In genomic region chr1:74759773-74760172, GRCm38 (mm10) we compare ENCODE assay signal across 9 mouse cellular contexts. TPM values are rescaled to one million over a fixed set of nuclear protein-coding genes. Genes with fewer than 3 reads are reported as not detected.
DNase-seq lines count a peak whose midpoint lies in the region; ATAC-seq and TF ChIP-seq lines count a peak whose summit lies in the region.
"Had no signal": no experiment of that assay in that cellular context is flagged by ENCODE, and none has a peak within 500 bp of the region (broad histone marks: within the 10 kb centered on the region; RNA-seq: fewer than 3 reads in every experiment).

No protein-coding gene starts in this region.

- H3K27ac ChIP-seq in hindbrain, embryonic 11.5 days (ENCODE audit: low read depth, low read length) = no peak overlapping the region
- H3K27ac ChIP-seq in hindbrain, embryonic 13.5 days = no peak overlapping the region
- no peak overlapping the region for H3K27ac ChIP-seq in CH12.LX (ENCODE audit: insufficient read depth, low read depth)
- H3K27ac ChIP-seq: lung, embryonic 15.5 days had no signal

- in situ Hi-C loops in CH12.LX (cut with MboI; ENCODE audit: low pct_ligation_motif_present, low pct_unique_long_range_greater_than_20kb, low sequenced_read_pairs) = loop anchor here (10.0 kb wide), 1 partner anchor 115 kb away; no protein-coding TSS in a partner anchor

- ATAC-seq in hindbrain, embryonic 11.5 days (ENCODE audit: low FRiP score) = no peak
- no peak for ATAC-seq in hindbrain, embryonic 13.5 days (ENCODE audit: low FRiP score)

- no peaks in the 10 kb centered on the region for H3K36me3 ChIP-seq in hindbrain, embryonic 11.5 days (ENCODE audit: control insufficient read depth, insufficient read depth, low read length)
- H3K36me3 ChIP-seq in hindbrain, embryonic 13.5 days = no peaks in the 10 kb centered on the region
- H3K36me3 ChIP-seq in CH12.LX (replicated peaks in 1 of 2; ENCODE audit: control insufficient read depth in 1 of 2, insufficient read depth in 1 of 2, low read length in 1 of 2) = no peaks in the 10 kb centered on the region
- H3K36me3 ChIP-seq: lung, embryonic 15.5 days had no signal

- TF ChIP-seq RAD21 in CH12.LX (IDR thresholded peaks at IDR 0.05; ENCODE audit: low read depth, low read length) = peak; percentile 95

- H3K4me3 ChIP-seq in hindbrain, embryonic 11.5 days (ENCODE audit: low read depth, low read length) = no peak overlapping the region
- no peak overlapping the region for H3K4me3 ChIP-seq in hindbrain, embryonic 13.5 days
- no peak overlapping the region for H3K4me3 ChIP-seq in CH12.LX (replicated peaks in 1 of 3; ENCODE audit: low read depth in 2 of 3, low read length in 2 of 3, poor library complexity in 1 of 3)
- no peak overlapping the region for H3K4me3 ChIP-seq in lung, adult 2 months (replicated peaks; ENCODE audit: extremely low read depth, low read depth, low read length)
- H3K4me3 ChIP-seq: lung, embryonic 15.5 days had no signal

- WGBS in hindbrain, embryonic 11.5 days = 38% methylated on average over 4 of the region's 4 CpGs
- WGBS in hindbrain, embryonic 13.5 days = 32% methylated on average over 4 of the region's 4 CpGs
- 22% methylated on average over 4 of the region's 4 CpGs for WGBS in lung, adult 2 months

- peak; percentile 60 for DNase-seq in hindbrain, embryonic 11.5 days (ENCODE audit: low spot score)
- DNase-seq in CH12.LX (ENCODE audit: extremely low read depth) (peak; percentile 51), R1 (ENCODE audit: low read depth, low spot score) (peak; percentile 72)
- DNase-seq in heart, postnatal 10 days = peak; percentile 72 to 75
- DNase-seq in lung, adult 2 months = no peak
- DNase-seq in T-cell, adult 2 months (ENCODE audit: low spot score) = no peak
- DNase-seq in urinary bladder, adult 18-20 months (ENCODE audit: low spot score in 2 of 2) = no peak

- no peak for TF ChIP-seq POLR2A in CH12.LX (IDR thresholded peaks at IDR 0.05; ENCODE audit: low read depth, low read length)
- TF ChIP-seq POLR2A in lung, adult 2 months (IDR thresholded peaks at IDR 0.05; ENCODE audit: borderline replicate concordance, extremely low read depth, low read depth, low read length) = no peak

- no peak overlapping the region for H3K4me2 ChIP-seq in hindbrain, embryonic 11.5 days (replicated peaks; ENCODE audit: low read depth, low read length)
- H3K4me2 ChIP-seq in hindbrain, embryonic 13.5 days = no peak overlapping the region
- no peak overlapping the region for H3K4me2 ChIP-seq in CH12.LX (ENCODE audit: insufficient read depth, low read depth, poor library complexity, severe bottlenecking)
- H3K4me2 ChIP-seq: lung, embryonic 15.5 days had no signal

- TF ChIP-seq CTCF in CH12.LX (conservative IDR thresholded peaks at IDR 0.05 in 1 of 2, IDR thresholded peaks at IDR 0.05 in 1 of 2; ENCODE audit: low read depth in 2 of 2, low read length in 2 of 2) = peak in 1 of 2 experiments; percentile 91; a peak in 3 of 4 replicates
- TF ChIP-seq CTCF in lung, adult 2 months (IDR thresholded peaks at IDR 0.05; ENCODE audit: insufficient read depth, low read length) = 0 out of 2 replicates have a peak, but pooled peaks have one; percentile 39

- intact Hi-C loops in heart, postnatal 10 days (cut with DNase I) = loop anchor here (1.0 to 5.0 kb wide), 2 partner anchors 115 to 297 kb away; no protein-coding TSS in a partner anchor

- H3K9me3 ChIP-seq in hindbrain, embryonic 11.5 days (ENCODE audit: control insufficient read depth, low read length) = no peaks in the 10 kb centered on the region
- H3K9me3 ChIP-seq in hindbrain, embryonic 13.5 days = no peaks in the 10 kb centered on the region
- no peaks in the 10 kb centered on the region for H3K9me3 ChIP-seq in CH12.LX (replicated peaks; ENCODE audit: low read length)
- H3K9me3 ChIP-seq: lung, embryonic 15.5 days had no signal

- H3K27me3 ChIP-seq in hindbrain, embryonic 11.5 days (ENCODE audit: control insufficient read depth, insufficient read depth, low read length) = 0 out of 2 replicates have a peak, but pooled peaks cover 2% of the 10 kb centered on the region
- peaks cover 45% of the 10 kb centered on the region for H3K27me3 ChIP-seq in hindbrain, embryonic 13.5 days
- H3K27me3 ChIP-seq in CH12.LX (replicated peaks) = no peaks in the 10 kb centered on the region

- dilution Hi-C loops in CH12.LX (cut with MboI; ENCODE audit: extremely low pct_ligation_motif_present, extremely low pct_unique_long_range_greater_than_20kb, low sequenced_read_pairs) = no loop called here

- TF ChIP-seq EP300 in CH12.LX (IDR thresholded peaks at IDR 0.05; ENCODE audit: low read length) = no peak

- no peaks in the 10 kb centered on the region for H3K79me2 ChIP-seq in CH12.LX (replicated peaks; ENCODE audit: control insufficient read depth, extremely low read depth, insufficient read depth, poor library complexity, severe bottlenecking)

- H3K4me1 ChIP-seq in hindbrain, embryonic 11.5 days (replicated peaks; ENCODE audit: control insufficient read depth, insufficient read depth, low read length) = no peaks in the 10 kb centered on the region
- H3K4me1 ChIP-seq in hindbrain, embryonic 13.5 days (replicated peaks) = 0 out of 2 replicates have a peak, but pooled peaks cover 3% of the 10 kb centered on the region
- peaks cover 0 to 12% of the 10 kb centered on the region in 2 experiments; a peak in 2 of 4 replicates for H3K4me1 ChIP-seq in CH12.LX (ENCODE audit: control insufficient read depth in 1 of 2, insufficient read depth in 2 of 2)
- H3K4me1 ChIP-seq in lung, adult 2 months (ENCODE audit: control insufficient read depth, insufficient read depth, low read length) = no peaks in the 10 kb centered on the region
- H3K4me1 ChIP-seq: lung, embryonic 15.5 days had no signal

- no peak overlapping the region for H3K9ac ChIP-seq in hindbrain, embryonic 11.5 days (ENCODE audit: low read depth, low read length)
- no peak overlapping the region for H3K9ac ChIP-seq in hindbrain, embryonic 13.5 days
- no peak overlapping the region for H3K9ac ChIP-seq in CH12.LX (ENCODE audit: insufficient read depth, low read depth)
- H3K9ac ChIP-seq: lung, embryonic 15.5 days had no signal

TF ChIP-seq in CH12.LX, 34 proteins besides CTCF, POLR2A, EP300 and RAD21:
- TF ChIP-seq ELF1 (IDR thresholded peaks at IDR 0.05; ENCODE audit: low read depth, low read length) (no peak), NRF1 (IDR thresholded peaks at IDR 0.05; ENCODE audit: low read depth, low read length) (no peak), SMC3 (IDR thresholded peaks at IDR 0.05; ENCODE audit: low read depth, low read length) (peak; percentile 91), USF2 (conservative IDR thresholded peaks at IDR 0.05; ENCODE audit: low read depth, low read length) (no peak), IRF4 (IDR thresholded peaks at IDR 0.05; ENCODE audit: low read depth, low read length) (0 out of 2 replicates have a peak, but pooled peaks have one; percentile 23), ZC3H11A (IDR thresholded peaks at IDR 0.05; ENCODE audit: low read depth, low read length) (peak; percentile 44; the same call in 1 of the 2 replicates)

RNA-seq across cellular contexts. Expression of gene Prkag3, which starts 10.8 kb away (rescaled TPM):
- polyA plus RNA-seq in hindbrain, embryonic 11.5 days (2014; fragmentation: Nextera tagmentation; extraction: Ambion mirVana) = 0.22 TPM in 1 of 2 replicates, not detected in the other
- 0.16 and 0.21 TPM in 2 replicates for polyA plus RNA-seq in hindbrain, embryonic 13.5 days (2015; fragmentation: Nextera tagmentation; extraction: Ambion mirVana)
- total RNA-seq in CH12.LX (2012; rRNA removed) (0.08 and 0.13 TPM in 2 replicates), CH12.LX (2014; rRNA removed) (0.09 TPM in 1 of 2 replicates, not detected in the other)
- polyA plus RNA-seq in CH12.LX (2012; ENCODE audit: insufficient read length, low read depth) = 0.12 TPM in 1 of 2 replicates, not detected in the other
- 1 to 10 TPM; 1.7 to 2.1 TPM for total RNA-seq in heart, postnatal 10 days (2021)
- polyA plus RNA-seq in lung, adult 2 months (2012; rRNA removed) = 5.9 and 11.4 TPM in 2 replicates

RNA-seq across cellular contexts. Expression of gene Wnt6, which starts 11.9 kb away (rescaled TPM):
- 6.7 and 10.0 TPM in 2 replicates for polyA plus RNA-seq in hindbrain, embryonic 11.5 days (2014; fragmentation: Nextera tagmentation; extraction: Ambion mirVana)
- polyA plus RNA-seq in hindbrain, embryonic 13.5 days (2015; fragmentation: Nextera tagmentation; extraction: Ambion mirVana) = 3.6 and 4.5 TPM in 2 replicates
- total RNA-seq in CH12.LX (2012; rRNA removed) (3.4 and 3.5 TPM in 2 replicates), CH12.LX (2014; rRNA removed) (0.67 and 0.89 TPM in 2 replicates)
- polyA plus RNA-seq in CH12.LX (2012; ENCODE audit: insufficient read length, low read depth) = 1.6 and 1.7 TPM in 2 replicates
- under 1 TPM; 0.17 to 0.60 TPM for total RNA-seq in heart, postnatal 10 days (2021)
- 0.55 and 0.65 TPM in 2 replicates for polyA plus RNA-seq in lung, adult 2 months (2012; rRNA removed)

RNA-seq across cellular contexts. Expression of gene Wnt10a, which starts 31.5 kb away (rescaled TPM):
- 1.6 and 2.0 TPM in 2 replicates for polyA plus RNA-seq in hindbrain, embryonic 11.5 days (2014; fragmentation: Nextera tagmentation; extraction: Ambion mirVana)
- polyA plus RNA-seq in hindbrain, embryonic 13.5 days (2015; fragmentation: Nextera tagmentation; extraction: Ambion mirVana) = 0.19 and 0.45 TPM in 2 replicates
- total RNA-seq in CH12.LX (2012; rRNA removed) = 126 and 184 TPM in 2 replicates
- total RNA-seq in CH12.LX (2014; rRNA removed) = 142 and 155 TPM in 2 replicates
- 170 and 187 TPM in 2 replicates for polyA plus RNA-seq in CH12.LX (2012; ENCODE audit: insufficient read length, low read depth)
- not detected for total RNA-seq in heart, postnatal 10 days (2021)
- polyA plus RNA-seq in lung, adult 2 months (2012; rRNA removed) = 0.08 and 2.6 TPM in 2 replicates

RNA-seq across cellular contexts. Expression of gene Cyp27a1, which starts 46.4 kb away (rescaled TPM):
- 6.4 TPM in 2 replicates for polyA plus RNA-seq in hindbrain, embryonic 11.5 days (2014; fragmentation: Nextera tagmentation; extraction: Ambion mirVana)
- polyA plus RNA-seq in hindbrain, embryonic 13.5 days (2015; fragmentation: Nextera tagmentation; extraction: Ambion mirVana) = 2.1 TPM in 2 replicates
- total RNA-seq in CH12.LX (2012; rRNA removed) = not detected in 2 replicates
- total RNA-seq in CH12.LX (2014; rRNA removed) = not detected in 2 replicates
- polyA plus RNA-seq in CH12.LX (2012; ENCODE audit: insufficient read length, low read depth) = not detected in 2 replicates
- total RNA-seq in heart, postnatal 10 days (2021) = 10 to 100 TPM; 10.7 to 11.0 TPM
- 16.9 and 25.4 TPM in 2 replicates for polyA plus RNA-seq in lung, adult 2 months (2012; rRNA removed)

Comparison
In these comparisons a context has a peak if more than half of its experiments do, and no peak if none do; other contexts are left out.
1. DNase-seq: peak in hindbrain, embryonic 11.5 days (single experiment), CH12.LX (single experiment), R1 (single experiment) and heart, postnatal 10 days (2 of 2); none in lung, adult 2 months (single experiment), T-cell, adult 2 months (single experiment) and urinary bladder, adult 18-20 months (0 of 2).
2. RNA of gene Wnt10a, which starts 31.5 kb away (polyA plus RNA-seq): 170 to 187 TPM in CH12.LX; 0.08 to 2.6 TPM in lung, adult 2 months, 1.6 to 2.0 TPM in hindbrain, embryonic 11.5 days and 0.19 to 0.45 TPM in hindbrain, embryonic 13.5 days; every median in the first group is over 10 times any median in the second.